Mouse (Mus musculus): ENCODE measurements around the gene Ccar1. TPM values are rescaled to one million over a fixed set of nuclear protein-coding genes. Genes with fewer than 3 reads are reported as not detected.
"Not testable (repeated sequence)": the region's sequence is repeated elsewhere in the genome, so short reads cannot be mapped to it uniquely, and the experiment has no call there.

The Ccar1 gene
- polyA plus RNA-seq, 1 experiment from 2014 or later, result 145 TPM

DNA sequence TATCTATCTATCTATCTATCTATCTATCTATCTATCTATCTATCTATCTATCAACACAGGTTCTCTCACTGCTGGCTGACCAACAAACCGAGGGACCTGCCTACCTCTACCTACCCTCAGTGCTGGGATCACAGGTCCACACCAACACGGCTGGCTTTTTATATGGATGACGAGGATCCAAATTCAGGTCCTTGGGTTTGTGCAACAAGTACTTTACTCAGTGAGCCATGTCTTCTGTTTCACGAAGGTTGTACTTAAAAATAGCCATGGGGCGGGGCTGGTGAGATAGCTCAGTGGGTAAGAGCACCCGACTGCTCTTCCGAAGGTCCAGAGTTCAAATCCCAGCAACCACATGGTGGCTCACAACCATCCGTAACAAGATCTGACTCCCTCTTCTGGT is 71.5 kb downstream of the Ccar1 start:
- not testable (repeated sequence) for H3K4me2 ChIP-seq; H3K9me3 ChIP-seq (replicated peaks); H3K27ac ChIP-seq; H3K9ac ChIP-seq; H3K36me3 ChIP-seq (ENCODE audit: poor library complexity, severe bottlenecking); ATAC-seq; H3K27me3 ChIP-seq; H3K4me1 ChIP-seq; H3K4me3 ChIP-seq
- WGBS, result 95% methylated on average over 8 of the region's 8 CpGs

DNA sequence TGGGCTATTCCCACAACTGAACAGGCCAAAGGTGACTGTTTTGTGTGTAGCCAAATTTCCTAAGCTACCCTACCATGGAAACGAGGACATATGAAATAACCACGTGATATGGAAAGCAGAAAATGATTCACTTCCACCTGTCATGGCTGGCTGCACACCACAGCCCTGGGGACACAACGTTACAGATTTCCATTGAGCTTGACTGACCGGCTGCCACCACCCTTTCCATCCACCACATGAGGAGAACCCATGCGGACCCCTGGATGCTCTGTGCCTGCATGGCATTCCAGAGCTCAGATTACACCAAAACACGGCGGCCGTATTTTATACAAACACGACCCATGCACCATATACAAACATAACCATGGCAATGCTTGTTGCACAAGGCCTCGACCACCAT is 78.6 kb downstream of the Ccar1 start:
- no peaks in the 10 kb centered on the region for H3K36me3 ChIP-seq (ENCODE audit: poor library complexity, severe bottlenecking)
- no peaks in the 10 kb centered on the region for H3K4me1 ChIP-seq
- H3K9me3 ChIP-seq (replicated peaks), result no peaks in the 10 kb centered on the region
- no peak overlapping the region for H3K4me2 ChIP-seq
- no peaks in the 10 kb centered on the region for H3K27me3 ChIP-seq
- no peak overlapping the region for H3K4me3 ChIP-seq
- ATAC-seq, result no peak
- H3K27ac ChIP-seq, result no peak overlapping the region
- 87% methylated on average over 10 of the region's 10 CpGs for WGBS
- H3K9ac ChIP-seq, result no peak overlapping the region

DNA sequence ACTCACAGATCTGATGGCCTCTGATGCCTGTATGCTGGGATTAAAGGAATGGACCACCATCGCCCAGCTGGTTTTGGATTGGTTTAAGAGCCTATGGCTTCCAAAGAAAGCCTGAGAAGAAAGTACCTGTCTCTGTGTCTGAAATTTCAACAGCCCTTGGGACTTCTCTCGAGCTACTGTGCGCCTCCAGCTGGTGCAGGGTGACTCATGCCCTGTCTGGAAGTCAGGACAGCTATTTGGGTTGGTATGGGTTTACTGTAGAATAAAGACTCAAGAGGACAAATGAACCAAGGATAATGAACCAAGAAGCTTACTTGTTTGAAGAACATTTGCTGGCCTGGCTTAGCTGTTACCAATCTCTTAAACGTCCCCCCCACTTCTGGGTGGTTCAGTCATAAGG is 88.5 kb downstream of the Ccar1 start:
- no peak overlapping the region for H3K27ac ChIP-seq
- no peak overlapping the region for H3K9ac ChIP-seq
- ATAC-seq, result no peak
- no peaks in the 10 kb centered on the region for H3K4me1 ChIP-seq
- H3K9me3 ChIP-seq (replicated peaks), result no peaks in the 10 kb centered on the region
- 83% methylated on average over 4 of the region's 4 CpGs for WGBS
- H3K27me3 ChIP-seq, result no peaks in the 10 kb centered on the region
- no peak overlapping the region for H3K4me3 ChIP-seq
- no peak overlapping the region for H3K4me2 ChIP-seq
- H3K36me3 ChIP-seq (ENCODE audit: poor library complexity, severe bottlenecking), result no peaks in the 10 kb centered on the region

DNA sequence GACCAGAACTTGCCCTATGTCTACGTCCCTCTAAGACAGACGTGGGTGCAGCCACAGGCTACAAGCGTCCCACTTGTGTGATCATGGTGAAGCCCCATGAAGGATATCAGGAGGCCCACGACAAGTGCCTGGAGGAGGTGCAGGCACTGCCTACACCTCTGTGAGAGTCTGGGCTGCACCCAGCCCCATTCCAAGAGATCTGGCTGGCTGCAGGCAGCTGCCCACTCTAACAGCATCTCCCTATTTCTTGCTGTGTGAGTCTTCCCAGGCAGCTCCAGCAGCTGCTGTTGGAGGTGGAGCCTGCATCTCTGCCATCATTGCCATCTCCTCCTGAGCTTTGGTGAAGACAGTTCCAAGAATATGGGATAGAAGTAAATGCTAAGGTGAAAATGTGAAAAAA is 89.7 kb downstream of the Ccar1 start:
- Histone ChIP-seq H3K27me3 (no peaks in the 10 kb centered on the region), H3K4me3 (no peak overlapping the region), H3K9ac (no peak overlapping the region), H3K4me2 (no peak overlapping the region), H3K36me3 (ENCODE audit: poor library complexity, severe bottlenecking) (no peaks in the 10 kb centered on the region), H3K4me1 (no peaks in the 10 kb centered on the region), H3K9me3 (replicated peaks) (no peaks in the 10 kb centered on the region), H3K27ac (no peak overlapping the region)
- WGBS, result 92% methylated on average over 4 of the region's 4 CpGs
- ATAC-seq, result no peak

Other genes starting within 250 kb of the Ccar1 start
- 52.1 and 54.5 TPM in 2 replicates for gene Kif1bp, start 213.8 kb downstream of the Ccar1 start, polyA plus RNA-seq (2015; fragmentation: Nextera tagmentation; extraction: Ambion mirVana)
- gene Ddx21, start 190.0 kb downstream of the Ccar1 start, polyA plus RNA-seq (2015; fragmentation: Nextera tagmentation; extraction: Ambion mirVana), result 23.8 and 24.5 TPM in 2 replicates
- gene Ddx50, start 141.1 kb downstream of the Ccar1 start, polyA plus RNA-seq (2015; fragmentation: Nextera tagmentation; extraction: Ambion mirVana), result 107 and 116 TPM in 2 replicates
- 2.5 and 3.2 TPM in 2 replicates for gene Stox1, start 66.2 kb downstream of the Ccar1 start, polyA plus RNA-seq (2015; fragmentation: Nextera tagmentation; extraction: Ambion mirVana)
- gene Tet1, start 116.7 kb upstream of the Ccar1 start, polyA plus RNA-seq (2015; fragmentation: Nextera tagmentation; extraction: Ambion mirVana), result 29.2 and 32.1 TPM in 2 replicates
- 14.0 and 15.0 TPM in 2 replicates for gene Slc25a16, start 128.3 kb upstream of the Ccar1 start, polyA plus RNA-seq (2015; fragmentation: Nextera tagmentation; extraction: Ambion mirVana)
- gene Dna2, start 154.7 kb upstream of the Ccar1 start, polyA plus RNA-seq (2015; fragmentation: Nextera tagmentation; extraction: Ambion mirVana), result 16.4 and 18.6 TPM in 2 replicates
- 45.2 and 47.3 TPM in 2 replicates for gene Rufy2, start 187.9 kb upstream of the Ccar1 start, polyA plus RNA-seq (2015; fragmentation: Nextera tagmentation; extraction: Ambion mirVana)
- gene Hnrnph3, start 231.9 kb upstream of the Ccar1 start, polyA plus RNA-seq (2015; fragmentation: Nextera tagmentation; extraction: Ambion mirVana), result 242 and 248 TPM in 2 replicates
- 0.83 and 1.2 TPM in 2 replicates for gene Pbld2, start 232.0 kb upstream of the Ccar1 start, polyA plus RNA-seq (2015; fragmentation: Nextera tagmentation; extraction: Ambion mirVana)